Mouse (Mus musculus): ENCODE measurements around the gene Olfr1426. TPM values are rescaled to one million over a fixed set of nuclear protein-coding genes. Genes with fewer than 3 reads are reported as not detected.
"Not testable (repeated sequence)": the region's sequence is repeated elsewhere in the genome, so short reads cannot be mapped to it uniquely, and the experiment has no call there.

Gene Olfr1426
- not detected for total RNA-seq (2021)
- long read RNA-seq, experiment 1 = 0 reads
- long read RNA-seq, experiment 2 = 0 reads

GRCm38 (mm10) chr19:12091913-12092312, at the start of gene Olfr1426:
Olfr1426 (minus strand) TSS chr19:12092013.
- Histone ChIP-seq H3K4me3 (no peak within 1 kb of the TSS), H3K27ac (no peak within 1 kb of the TSS)
- TF ChIP-seq CTCF (conservative IDR thresholded peaks at IDR 0.05) = no peak
- DNase-seq (ENCODE audit: low spot score in 2 of 2) = no peak

GRCm38 (mm10) chr19:12134289-12134688, 42.5 kb upstream of the Olfr1426 start:
- DNase-seq (ENCODE audit: low spot score in 2 of 2) = peak; percentile 47 to 63
- peak; percentile 92 for TF ChIP-seq CTCF (conservative IDR thresholded peaks at IDR 0.05)
- no peak overlapping the region for H3K27ac ChIP-seq
- H3K4me3 ChIP-seq = no peak overlapping the region

GRCm38 (mm10) chr19:12123103-12123502, 31.3 kb upstream of the Olfr1426 start, which contains the start of gene Olfr76:
Olfr76 (minus strand) TSS chr19:12123203.
- TF ChIP-seq CTCF (conservative IDR thresholded peaks at IDR 0.05) = no peak
- H3K4me3 ChIP-seq = no peak within 1 kb of the TSS
- H3K27ac ChIP-seq = no peak within 1 kb of the TSS
- DNase-seq (ENCODE audit: low spot score in 2 of 2) = no peak

- no peak for DNase-seq (ENCODE audit: low spot score in 2 of 2)
- Histone ChIP-seq H3K27ac (no peak overlapping the region), H3K4me3 (no peak overlapping the region)
- TF ChIP-seq CTCF (conservative IDR thresholded peaks at IDR 0.05) = no peak
Measured at GRCm38 (mm10) chr19:12116464-12116863, 24.7 kb upstream of the Olfr1426 start.

GRCm38 (mm10) chr19:12115797-12116196, 24.0 kb upstream of the Olfr1426 start, which contains the start of gene Olfr1428:
Olfr1428 (minus strand) TSS chr19:12115897.
- Histone ChIP-seq H3K4me3 (no peak within 1 kb of the TSS), H3K27ac (no peak within 1 kb of the TSS)
- TF ChIP-seq CTCF (conservative IDR thresholded peaks at IDR 0.05) = no peak
- no peak for DNase-seq (ENCODE audit: low spot score in 2 of 2)

GRCm38 (mm10) chr19:12113807-12114206, 22.0 kb upstream of the Olfr1426 start:
- H3K27ac ChIP-seq = no peak overlapping the region
- no peak overlapping the region for H3K4me3 ChIP-seq
- no peak for TF ChIP-seq CTCF (conservative IDR thresholded peaks at IDR 0.05)
- DNase-seq (ENCODE audit: low spot score in 2 of 2) = no peak

GRCm38 (mm10) chr19:12104541-12104940, 12.7 kb upstream of the Olfr1426 start:
- no peak for TF ChIP-seq CTCF (conservative IDR thresholded peaks at IDR 0.05)
- no peak overlapping the region for H3K27ac ChIP-seq
- H3K4me3 ChIP-seq = no peak overlapping the region

GRCm38 (mm10) chr19:12103234-12103633, 11.4 kb upstream of the Olfr1426 start, which contains the start of gene Olfr1427:
Olfr1427 (minus strand) TSS chr19:12103334.
- no peak for TF ChIP-seq CTCF (conservative IDR thresholded peaks at IDR 0.05)
- H3K27ac ChIP-seq = no peak within 1 kb of the TSS
- no peak for DNase-seq (ENCODE audit: low spot score in 2 of 2)
- H3K4me3 ChIP-seq = no peak within 1 kb of the TSS

More at GRCm38 (mm10) chr19:12104541-12104940, 12.7 kb upstream of the Olfr1426 start:
- no peak for DNase-seq (ENCODE audit: low spot score in 2 of 2)

- H3K27ac ChIP-seq; DNase-seq (ENCODE audit: low spot score in 2 of 2); H3K4me3 ChIP-seq: not testable (repeated sequence)
Measured at GRCm38 (mm10) chr19:12077631-12078030, 14.2 kb downstream of the Olfr1426 start, which contains the start of gene Olfr1425. Olfr1425 (minus strand) TSS chr19:12077731.

- not testable (repeated sequence) for DNase-seq (ENCODE audit: low spot score in 2 of 2); H3K27ac ChIP-seq; H3K4me3 ChIP-seq
Measured at GRCm38 (mm10) chr19:12069546-12069945, 22.3 kb downstream of the Olfr1426 start.

GRCm38 (mm10) chr19:12067806-12068205, 24.0 kb downstream of the Olfr1426 start:
- not testable (repeated sequence) for H3K4me3 ChIP-seq; H3K27ac ChIP-seq; DNase-seq (ENCODE audit: low spot score in 2 of 2)

- H3K4me3 ChIP-seq; DNase-seq (ENCODE audit: low spot score in 2 of 2): not testable (repeated sequence)
Measured at GRCm38 (mm10) chr19:12062582-12062981, 29.2 kb downstream of the Olfr1426 start, which contains the start of gene Olfr1424. Olfr1424 (minus strand) TSS chr19:12062682.

GRCm38 (mm10) chr19:12043163-12043562, 48.6 kb downstream of the Olfr1426 start:
- no peak overlapping the region for H3K27ac ChIP-seq
- H3K4me3 ChIP-seq = no peak overlapping the region
- DNase-seq (ENCODE audit: low spot score in 2 of 2) = no peak
- TF ChIP-seq CTCF (conservative IDR thresholded peaks at IDR 0.05) = peak; percentile 42

More at GRCm38 (mm10) chr19:12062582-12062981, 29.2 kb downstream of the Olfr1426 start, which contains the start of gene Olfr1424:
- not testable (repeated sequence) for H3K27ac ChIP-seq

- no peak within 1 kb of the TSS for H3K4me3 ChIP-seq
- no peak within 1 kb of the TSS for H3K27ac ChIP-seq
- TF ChIP-seq CTCF (conservative IDR thresholded peaks at IDR 0.05) = no peak
- no peak for DNase-seq (ENCODE audit: low spot score in 2 of 2)
Measured at GRCm38 (mm10) chr19:12041217-12041616, 50.6 kb downstream of the Olfr1426 start, which contains the start of gene Olfr1423. Olfr1423 (minus strand) TSS chr19:12041317.
